Mouse (Mus musculus) erythroblast, adult 5-6 weeks (primary cell): ENCODE results near the gene Pfn2. TPM values are rescaled to one million over a fixed set of nuclear protein-coding genes. Genes with fewer than 3 reads are reported as not detected.
"Not testable (repeated sequence)": the region's sequence is repeated elsewhere in the genome, so short reads cannot be mapped to it uniquely, and the experiment has no call there.

Experiments used
- ATAC-seq: replicated peaks from 2 replicates; pipeline ENCODE4 v1.8.0; 2016; ENCODE audit warnings: moderate number of reproducible peaks, mild to moderate bottlenecking, moderate TSS enrichment, inconsistent platforms; ENCODE audit not compliant: poor library complexity, low FRiP score, severe bottlenecking
- total RNA-seq, 2 experiments: library from RNA; stranded (forward) in 1 of 2; stranded (reverse) in 1 of 2; fragments of 150-400 nt in 1 of 2; fragments of 200-764, 138-1000 nt in 1 of 2; gene quantifications; 2 replicates each; pipeline versions ENCODE4 v1.2.3 to v1.2.4; 2015 to 2017; ENCODE audit warnings: low replicate concordance in 2 of 2

Pfn2 gene
- not detected in 2 replicates for total RNA-seq (2015; ENCODE audit: low replicate concordance)
- not detected in 2 replicates for total RNA-seq (2017; ENCODE audit: low replicate concordance)

DNA sequence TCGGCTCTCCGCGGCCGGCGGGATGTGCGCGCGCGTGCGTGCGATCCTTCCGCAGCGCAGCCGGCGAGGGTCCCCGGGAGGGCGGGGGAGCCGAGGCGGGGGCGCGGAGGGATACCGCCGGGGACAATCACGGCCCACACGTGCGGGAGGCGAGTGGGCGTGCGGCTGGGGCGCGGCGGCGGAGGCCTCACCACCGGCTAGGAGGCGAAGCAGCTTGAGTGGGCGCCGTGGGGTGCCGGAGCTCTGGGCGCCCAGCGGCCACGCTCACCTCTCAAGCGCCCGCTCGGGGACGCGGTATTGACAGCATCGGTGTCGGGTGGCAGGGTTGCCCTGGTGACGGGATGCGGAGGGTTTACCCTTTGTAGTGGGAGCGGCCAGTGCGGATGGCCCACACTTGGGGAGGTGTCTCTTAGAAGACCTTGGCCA is at the start of gene Pfn2:
Gene Pfn2 (minus strand): TSS at position 320 of the 426 bp plus-strand sequence.
- ATAC-seq = no peak

- ATAC-seq = no peak
Measured at GRCm38 (mm10) chr3:57882945-57883344, 35.1 kb upstream of the Pfn2 start.

GRCm38 (mm10) chr3:57846912-57847759 is 743 bp downstream of the Pfn2 start:
- ATAC-seq = no peak

DNA sequence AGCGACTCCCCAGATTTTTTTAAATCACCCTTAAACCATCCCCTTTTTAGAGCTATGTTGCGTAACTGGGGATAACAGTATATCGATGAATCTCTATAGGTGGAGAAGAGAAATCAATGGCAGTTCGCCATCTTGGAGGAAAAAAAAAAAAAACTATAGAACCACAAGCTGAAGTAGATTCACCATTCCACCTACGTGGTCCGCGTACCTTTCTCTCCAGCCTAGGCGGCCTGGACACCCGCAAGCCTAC is 1.3 kb downstream of the Pfn2 start:
- no peak for ATAC-seq

DNA sequence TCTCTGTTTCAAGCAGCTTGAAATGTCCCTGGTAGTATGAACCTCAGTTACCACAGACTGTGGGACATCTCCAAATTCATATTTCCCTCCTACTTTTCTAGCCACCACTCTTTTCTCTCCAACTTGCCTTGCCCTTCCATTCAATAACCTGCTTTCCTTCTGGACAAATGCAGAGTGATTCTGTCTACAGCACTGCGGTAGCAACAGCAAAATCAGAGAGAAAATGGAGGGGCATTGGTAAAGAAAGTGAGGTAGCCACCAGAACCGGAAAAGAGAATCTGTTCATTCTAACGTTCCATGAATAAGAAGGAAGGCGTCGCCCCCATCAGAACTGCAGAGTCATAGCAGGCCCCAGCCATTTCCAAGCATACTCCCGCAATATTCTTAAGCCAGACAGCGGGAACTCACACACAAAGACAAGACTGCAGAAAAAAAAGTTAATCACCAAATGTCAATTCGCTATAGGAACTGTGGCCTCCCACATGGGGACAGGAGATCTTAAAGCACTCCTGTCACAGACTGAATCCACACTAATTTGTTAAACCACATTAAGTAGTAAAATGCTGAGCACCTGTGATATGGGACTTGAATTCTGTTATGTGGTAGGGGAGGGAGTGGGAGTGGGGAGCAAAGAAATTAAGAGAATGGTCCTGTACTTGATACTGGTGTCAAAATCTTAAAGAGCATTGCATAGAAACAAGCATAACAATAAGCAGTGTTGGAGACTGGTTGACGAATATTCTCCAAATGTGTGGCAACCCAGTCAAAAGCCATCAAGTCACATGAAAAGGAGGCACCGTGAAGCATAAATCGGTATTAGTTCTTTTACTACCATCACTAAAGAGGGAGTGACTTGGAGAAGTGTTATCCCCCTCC is 1.9 kb downstream of the Pfn2 start:
- ATAC-seq = no peak

DNA sequence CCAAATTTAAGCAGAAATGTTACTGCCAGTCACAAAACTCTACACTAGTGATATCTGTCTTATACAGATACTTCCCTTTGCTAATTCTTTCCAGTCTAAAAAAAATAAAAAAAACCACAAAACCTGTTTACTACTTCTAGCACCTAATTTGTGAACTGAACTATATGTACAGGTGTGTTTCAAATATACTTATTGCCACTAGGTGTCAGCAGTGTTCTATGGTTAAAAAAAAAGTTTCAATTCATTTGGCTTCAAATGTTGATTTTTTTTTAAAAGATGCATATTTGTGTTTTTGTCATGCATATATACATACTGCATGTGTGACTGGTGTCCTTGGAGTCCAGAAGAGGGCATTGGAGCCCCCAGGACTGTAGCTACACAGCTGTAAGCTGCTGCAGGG is 4.1 kb downstream of the Pfn2 start:
- no peak for ATAC-seq

DNA sequence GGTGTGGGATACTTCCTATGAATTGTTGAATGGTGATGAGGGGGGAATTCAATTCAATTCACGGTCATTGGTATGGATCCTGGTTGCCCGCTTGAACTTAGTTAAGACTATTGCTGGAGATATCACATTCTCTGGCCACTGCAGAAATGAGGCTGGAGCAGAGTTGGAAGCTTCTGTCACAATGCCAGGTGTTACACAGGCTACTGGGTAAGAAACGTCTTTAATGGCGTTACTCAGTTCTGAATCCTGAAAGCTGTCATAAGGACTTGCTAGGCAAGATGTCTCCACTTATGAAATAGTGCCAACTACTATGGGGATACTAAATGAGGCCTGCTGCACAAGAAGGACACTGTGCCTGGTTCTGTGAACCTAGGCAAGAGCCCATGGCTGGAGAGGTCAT is 11.0 kb downstream of the Pfn2 start:
- no peak for ATAC-seq

DNA sequence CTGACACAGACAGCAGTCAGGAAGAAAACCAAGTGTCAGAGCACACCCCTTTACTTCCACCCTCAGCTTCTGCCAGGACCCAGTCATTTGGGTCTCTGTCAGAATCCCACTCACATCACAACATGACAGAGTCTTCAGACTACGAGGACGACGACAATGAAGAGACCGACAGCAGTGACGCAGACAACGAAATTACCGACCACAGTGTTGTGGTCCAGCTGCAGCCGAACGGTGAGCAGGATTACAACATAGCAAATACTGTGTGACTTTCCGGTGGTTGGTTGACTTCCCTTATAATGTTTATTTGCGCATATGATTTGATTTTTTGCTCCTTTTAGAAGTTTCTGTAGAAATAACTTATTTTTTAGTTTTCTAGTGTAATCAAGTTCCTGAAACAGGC is 14.3 kb downstream of the Pfn2 start:
- no peak for ATAC-seq

DNA sequence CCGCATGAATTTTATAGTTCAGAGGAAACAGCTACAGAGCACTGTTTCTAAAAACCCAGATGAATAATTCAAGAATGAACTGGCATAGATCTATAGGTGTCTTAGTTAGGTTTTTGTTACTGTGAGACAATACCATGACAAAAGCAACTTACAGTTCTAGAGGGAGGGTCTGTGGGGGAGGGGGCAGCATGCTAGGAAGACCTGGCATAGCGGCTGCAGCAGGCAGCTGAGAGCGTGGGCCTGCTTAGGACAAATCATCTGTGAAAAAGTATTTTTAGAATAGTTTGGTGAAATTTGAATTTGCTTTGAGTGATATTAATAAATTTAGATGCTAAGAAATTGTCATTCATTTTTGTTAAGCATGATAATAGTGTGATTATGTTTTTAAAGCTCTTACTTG is 22.0 kb downstream of the Pfn2 start:
- ATAC-seq = no peak

GRCm38 (mm10) chr3:57815447-57815846 is 32.4 kb downstream of the Pfn2 start:
- no peak for ATAC-seq

- not testable (repeated sequence) for ATAC-seq
Measured at GRCm38 (mm10) chr3:57795071-57795470, 52.8 kb downstream of the Pfn2 start.

Other genes with a start within 250 kb of the Pfn2 start
- gene Commd2, start 196.4 kb downstream of the Pfn2 start, total RNA-seq (2015; ENCODE audit: low replicate concordance) = 7.3 and 9.2 TPM in 2 replicates
- 2.2 and 8.5 TPM in 2 replicates for gene Commd2, start 196.4 kb downstream of the Pfn2 start, total RNA-seq (2017; ENCODE audit: low replicate concordance)
- gene Ankub1, start 155.3 kb downstream of the Pfn2 start, total RNA-seq (2015; ENCODE audit: low replicate concordance) = not detected in 2 replicates
- 0.51 TPM in 1 of 2 replicates, not detected in the other for gene Ankub1, start 155.3 kb downstream of the Pfn2 start, total RNA-seq (2017; ENCODE audit: low replicate concordance)
- gene Rnf13, start 112.0 kb downstream of the Pfn2 start, total RNA-seq (2015; ENCODE audit: low replicate concordance) = 19.0 and 36.7 TPM in 2 replicates
- 13.1 and 18.7 TPM in 2 replicates for gene Rnf13, start 112.0 kb downstream of the Pfn2 start, total RNA-seq (2017; ENCODE audit: low replicate concordance)